Mouse (Mus musculus) ES-E14 (cell line): ENCODE results near the gene Atp2a3. TPM values are rescaled to one million over a fixed set of nuclear protein-coding genes. Genes with fewer than 3 reads are reported as not detected.
A peak's percentile ranks its signal among the peaks of the same experiment; 100 is the strongest.

ENCODE experiments used
- DNase-seq: peaks from one replicate; pipeline ENCODE4 v3.0.0-alpha.2; 2013; ENCODE audit warnings: low read depth, low spot score
- H3K27ac ChIP-seq: 2 replicates; pipeline ENCODE4 v1.5.1; 2012; ENCODE audit warnings: low read depth, mild to moderate bottlenecking, low read length, moderate library complexity, mixed read lengths; ENCODE audit not compliant: poor library complexity, insufficient read depth, severe bottlenecking
- H3K36me3 ChIP-seq: 2 replicates; pipeline ENCODE4 v1.6.1; 2012; ENCODE audit warnings: mild to moderate bottlenecking, low read length, moderate library complexity, mixed read lengths; ENCODE audit not compliant: control insufficient read depth, poor library complexity, insufficient read depth, severe bottlenecking
- H3K4me1 ChIP-seq, 2 experiments: fragments of 150-350 bp in 1 of 2; sonication (generic) in 1 of 2; 2 replicates each; pipeline ENCODE4 v1.6.1; 2012; ENCODE audit warnings: low read length in 2 of 2, mild to moderate bottlenecking in 1 of 2, mixed read lengths in 1 of 2; ENCODE audit not compliant: control insufficient read depth in 2 of 2, insufficient read depth in 2 of 2, poor library complexity in 1 of 2
- H3K4me3 ChIP-seq, 2 experiments: fragments of 150-350 bp in 1 of 2; sonication (generic) in 1 of 2; 2 replicates each; pipeline ENCODE4 v1.5.1; 2012; ENCODE audit warnings: low read length in 2 of 2, low read depth in 1 of 2, mild to moderate bottlenecking in 1 of 2, mixed read lengths in 1 of 2; ENCODE audit not compliant: insufficient read depth in 1 of 2, poor library complexity in 1 of 2, severe bottlenecking in 1 of 2
- H3K9ac ChIP-seq: 2 replicates; pipeline ENCODE4 v1.6.1; 2012; ENCODE audit warnings: low read depth, mild to moderate bottlenecking, low read length, mixed read lengths; ENCODE audit not compliant: poor library complexity, insufficient read depth, severe bottlenecking
- H3K9me3 ChIP-seq: fragments of 150-350 bp; sonication (generic); 2 replicates; pipeline ENCODE4 v1.6.1; 2012; ENCODE audit warnings: low read depth, mild to moderate bottlenecking, low read length; ENCODE audit not compliant: control insufficient read depth, insufficient read depth
- CHD2 ChIP-seq: IDR thresholded peaks from 2 replicates; pipeline ENCODE4 v1.6.1; 2014; ENCODE audit warnings: mild to moderate bottlenecking, low read depth, low read length, inconsistent platforms
- HCFC1 ChIP-seq: IDR thresholded peaks from 2 replicates; pipeline ENCODE4 v1.6.1; 2012; ENCODE audit warnings: low read length, inconsistent platforms, borderline replicate concordance; ENCODE audit not compliant: insufficient read depth
- MAFK ChIP-seq: IDR thresholded peaks from 2 replicates; pipeline ENCODE4 v1.6.1; 2014; ENCODE audit warnings: mild to moderate bottlenecking, low read depth, low read length, inconsistent platforms; ENCODE audit not compliant: insufficient read depth
- ZC3H11A ChIP-seq: IDR thresholded peaks from 2 replicates; pipeline ENCODE4 v1.6.1; 2012; ENCODE audit warnings: low read depth, mild to moderate bottlenecking, inconsistent platforms, low read length, borderline replicate concordance
- ZNF384 ChIP-seq: IDR thresholded peaks from 2 replicates; pipeline ENCODE4 v1.6.1; 2012; ENCODE audit warnings: low read depth, low read length, inconsistent platforms
- in situ Hi-C, 2 experiments: fragments of 600-800 bp; cut with MboI; formaldehyde crosslinking; loops; one replicate each; pipeline ENCODE4 v1.15.1; 2025; ENCODE audit warnings: low sequenced_read_pairs in 2 of 2, inconsistent platforms in 1 of 2; ENCODE audit not compliant: unreplicated experiment in 2 of 2
- total RNA-seq: library from RNA; depleted of rRNA; stranded (reverse); fragments of 300-350 nt; gene quantifications from 2 replicates; pipeline ENCODE4 v1.2.3, GENCODE M21; 2012

The Atp2a3 gene
- total RNA-seq, 1 experiment = 10.7 TPM

DNA sequence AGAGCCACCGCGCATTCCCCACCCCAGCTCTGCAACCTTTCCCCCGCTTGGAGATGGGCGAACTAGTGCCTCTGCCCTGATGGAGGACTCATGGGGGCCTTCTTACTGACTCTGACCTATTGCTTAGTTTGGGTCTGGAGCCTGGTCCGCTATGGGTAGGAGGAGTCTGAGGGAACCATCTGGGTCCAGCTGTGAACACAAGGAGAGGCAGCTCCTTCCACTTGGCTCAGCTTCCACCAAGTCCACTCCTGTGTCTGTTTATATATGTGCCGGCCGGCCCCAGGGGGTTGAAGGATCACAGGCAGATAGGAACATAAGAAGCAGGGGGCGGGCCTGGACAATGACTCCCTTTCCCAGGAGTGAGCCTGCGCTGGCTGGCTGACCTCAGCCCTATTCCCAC is 31.0 kb downstream of the Atp2a3 start:
- H3K9me3 ChIP-seq = no peaks in the 10 kb centered on the region
- TF ChIP-seq HCFC1 (no peak), CHD2 (no peak), ZNF384 (no peak), ZC3H11A (no peak)
- DNase-seq = no peak
- in situ Hi-C loops = no loop called here
- peaks cover 0 to 3% of the 10 kb centered on the region in 2 experiments; a peak in 2 of 4 replicates for H3K4me1 ChIP-seq
- no peaks in the 10 kb centered on the region for H3K36me3 ChIP-seq
- no peak overlapping the region for H3K4me3 ChIP-seq
- no peak overlapping the region for H3K27ac ChIP-seq
- no peak overlapping the region for H3K9ac ChIP-seq

DNA sequence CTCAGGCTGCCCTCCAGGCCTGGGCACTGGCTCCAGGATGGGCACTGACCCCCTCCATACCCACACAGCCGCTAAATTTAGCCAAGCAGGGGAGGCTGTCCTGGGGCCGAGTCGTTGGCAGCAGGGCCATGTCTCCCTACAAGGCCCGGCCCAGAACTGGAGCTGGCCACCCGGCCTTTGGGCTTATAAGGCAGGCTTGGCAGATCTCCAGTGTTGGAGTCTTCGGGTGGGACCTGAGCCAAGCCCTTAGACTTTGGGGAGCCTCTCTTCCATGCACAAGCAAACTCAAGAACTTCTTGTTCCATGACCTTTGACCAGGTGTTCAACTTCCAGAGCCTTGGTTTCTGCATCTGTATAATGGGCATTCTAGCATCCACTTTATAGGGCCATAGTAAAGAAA is 35.4 kb downstream of the Atp2a3 start:
- H3K4me3 ChIP-seq = no peak overlapping the region

DNA sequence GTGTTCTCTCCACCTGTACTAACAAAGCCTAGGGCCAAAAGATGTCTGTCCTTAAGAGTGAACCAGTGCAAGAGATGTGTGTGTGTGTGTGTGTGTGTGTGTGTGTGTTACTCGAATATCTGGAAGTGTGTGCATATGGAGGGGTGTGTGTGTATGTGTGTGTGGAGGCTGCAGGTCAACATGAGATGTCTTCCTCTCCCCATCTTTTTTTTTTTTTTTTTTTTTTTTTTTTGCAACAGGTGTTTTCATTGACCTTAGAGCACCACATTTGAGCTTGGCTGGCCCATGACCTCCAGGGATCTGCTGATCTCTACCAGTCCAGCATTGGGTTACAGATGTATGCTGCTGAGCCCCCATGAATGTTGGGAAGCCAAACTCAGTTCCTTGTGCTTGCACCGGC is 35.8 kb downstream of the Atp2a3 start:
- Histone ChIP-seq H3K27ac (no peak overlapping the region), H3K4me1 (peaks cover 0 to 5% of the 10 kb centered on the region in 2 experiments; a peak in 1 of 4 replicates), H3K9ac (no peak overlapping the region), H3K9me3 (no peaks in the 10 kb centered on the region), H3K4me3 (no peak overlapping the region), H3K36me3 (no peaks in the 10 kb centered on the region)
- no peak for DNase-seq
- peak; percentile 64; the same call in 1 of the 2 replicates for TF ChIP-seq ZNF384
- no peak for TF ChIP-seq HCFC1
- in situ Hi-C loops = no loop called here

More for the DNA sequence above, 35.4 kb downstream of the Atp2a3 start:
- H3K27ac ChIP-seq = no peak overlapping the region
- H3K4me1 ChIP-seq = peaks cover 0 to 5% of the 10 kb centered on the region in 2 experiments; a peak in 1 of 4 replicates
- in situ Hi-C loops = no loop called here
- no peaks in the 10 kb centered on the region for H3K36me3 ChIP-seq
- no peak overlapping the region for H3K9ac ChIP-seq
- no peaks in the 10 kb centered on the region for H3K9me3 ChIP-seq
- TF ChIP-seq MAFK (no peak), CHD2 (no peak), HCFC1 (no peak)
- no peak for DNase-seq

DNA sequence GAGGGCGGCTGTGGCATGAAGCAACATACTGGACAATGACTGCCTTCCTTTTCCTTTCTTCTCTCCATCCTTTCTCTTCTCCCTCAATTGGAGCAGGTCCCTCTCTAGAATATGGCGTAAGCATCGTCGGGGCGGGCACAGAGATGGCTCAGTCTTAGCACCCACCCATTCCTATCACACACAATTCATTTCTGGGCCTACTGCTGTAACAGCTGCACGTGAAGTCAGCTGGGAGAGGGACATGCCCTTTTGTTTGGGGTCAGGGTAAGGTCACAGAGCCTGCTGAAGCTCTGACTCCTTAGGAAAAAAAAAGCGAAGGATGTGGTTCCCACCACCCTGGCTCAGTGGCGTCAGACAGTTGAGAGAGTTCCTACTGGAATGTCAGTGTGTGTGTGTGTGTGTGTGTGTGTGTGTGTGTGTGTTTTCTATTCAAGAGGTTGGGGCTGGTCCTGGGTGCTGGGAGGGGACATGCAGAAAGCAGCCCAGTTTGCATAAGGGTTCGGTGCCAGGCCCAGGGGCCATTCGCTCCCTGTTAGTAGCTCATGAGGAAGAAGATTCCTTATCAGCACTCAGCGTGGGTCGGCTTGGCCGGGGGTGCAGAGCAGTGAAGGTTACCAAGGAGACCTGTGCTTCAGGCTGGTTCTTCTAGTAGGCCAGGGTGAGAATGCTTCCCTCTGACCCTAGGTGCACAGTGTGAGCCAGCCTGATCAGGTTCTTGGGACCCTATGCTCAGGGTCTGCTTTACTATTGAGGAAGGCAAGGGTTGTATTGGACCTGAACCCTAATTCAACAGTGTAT is 36.8 kb downstream of the Atp2a3 start:
- H3K9ac ChIP-seq = no peak overlapping the region; the same call in 1 of the 2 replicates
- H3K9me3 ChIP-seq = no peaks in the 10 kb centered on the region
- TF ChIP-seq MAFK (no peak), ZNF384 (no peak), HCFC1 (no peak), CHD2 (no peak), ZC3H11A (no peak)
- no peak overlapping the region for H3K27ac ChIP-seq
- H3K4me3 ChIP-seq = no peak overlapping the region
- H3K4me1 ChIP-seq = peaks cover 0 to 5% of the 10 kb centered on the region in 2 experiments; a peak in 1 of 4 replicates
- no peak for DNase-seq
- H3K36me3 ChIP-seq = no peaks in the 10 kb centered on the region
- in situ Hi-C loops = no loop called here

DNA sequence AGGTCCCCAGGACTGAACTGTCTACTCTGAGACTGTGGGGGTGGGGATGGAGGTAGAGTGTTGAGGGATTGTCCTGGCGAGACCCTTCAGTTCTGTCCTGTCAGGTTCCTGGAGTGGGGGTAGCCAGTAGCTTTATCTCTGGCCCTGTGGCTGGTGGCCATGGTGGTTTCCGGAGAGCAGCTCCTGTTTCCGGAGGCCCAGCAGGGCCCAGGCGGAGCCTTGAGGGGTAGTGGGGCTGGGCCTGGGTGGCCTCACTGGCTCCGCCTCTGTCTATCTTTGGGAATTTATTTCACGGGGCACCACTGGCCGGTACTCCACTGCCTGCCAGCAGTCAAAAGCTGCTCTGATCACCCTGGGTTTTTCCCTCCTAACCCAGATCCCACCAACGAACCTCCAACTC is 37.8 kb downstream of the Atp2a3 start, which contains the start of gene P2rx1:
Gene P2rx1, plus strand, starts transcription at position 333 of the 400 bp plus-strand sequence.
- DNase-seq = no peak
- in situ Hi-C loops = no loop called here
- Histone ChIP-seq H3K4me1 (peaks cover 0 to 5% of the 10 kb centered on the region in 2 experiments; a peak in 1 of 4 replicates), H3K4me3 (peak within 1 kb of the TSS in 1 of 2 experiments; percentile 20; a peak in 1 of 4 replicates), H3K27ac (no peak within 1 kb of the TSS), H3K9ac (no peak within 1 kb of the TSS), H3K36me3 (no peaks in the 10 kb centered on the region), H3K9me3 (no peaks in the 10 kb centered on the region)
- no peak for TF ChIP-seq ZNF384
- no peak for TF ChIP-seq HCFC1
- no peak for TF ChIP-seq MAFK
- TF ChIP-seq CHD2 = no peak
- TF ChIP-seq ZC3H11A = no peak
